Mouse (Mus musculus) ES-E14 (cell line): Measurements from ENCODE around the gene Lrp5. TPM values are rescaled to one million over a fixed set of nuclear protein-coding genes. Genes with fewer than 3 reads are reported as not detected.
"Not testable (repeated sequence)": the region's sequence is repeated elsewhere in the genome, so short reads cannot be mapped to it uniquely, and the experiment has no call there.

Experiments used
- DNase-seq: peaks from one replicate; pipeline ENCODE4 v3.0.0-alpha.2; 2013; ENCODE audit warnings: low read depth, low spot score
- H3K27ac ChIP-seq: 2 replicates; pipeline ENCODE4 v1.5.1; 2012; ENCODE audit warnings: low read depth, mild to moderate bottlenecking, low read length, moderate library complexity, mixed read lengths; ENCODE audit not compliant: poor library complexity, insufficient read depth, severe bottlenecking
- H3K36me3 ChIP-seq: 2 replicates; pipeline ENCODE4 v1.6.1; 2012; ENCODE audit warnings: mild to moderate bottlenecking, low read length, moderate library complexity, mixed read lengths; ENCODE audit not compliant: control insufficient read depth, poor library complexity, insufficient read depth, severe bottlenecking
- H3K4me1 ChIP-seq, 2 experiments: fragments of 150-350 bp in 1 of 2; sonication (generic) in 1 of 2; 2 replicates each; pipeline ENCODE4 v1.6.1; 2012; ENCODE audit warnings: low read length in 2 of 2, mild to moderate bottlenecking in 1 of 2, mixed read lengths in 1 of 2; ENCODE audit not compliant: control insufficient read depth in 2 of 2, insufficient read depth in 2 of 2, poor library complexity in 1 of 2
- H3K4me3 ChIP-seq, 2 experiments: fragments of 150-350 bp in 1 of 2; sonication (generic) in 1 of 2; 2 replicates each; pipeline ENCODE4 v1.5.1; 2012; ENCODE audit warnings: low read length in 2 of 2, low read depth in 1 of 2, mild to moderate bottlenecking in 1 of 2, mixed read lengths in 1 of 2; ENCODE audit not compliant: insufficient read depth in 1 of 2, poor library complexity in 1 of 2, severe bottlenecking in 1 of 2
- H3K9ac ChIP-seq: 2 replicates; pipeline ENCODE4 v1.6.1; 2012; ENCODE audit warnings: low read depth, mild to moderate bottlenecking, low read length, mixed read lengths; ENCODE audit not compliant: poor library complexity, insufficient read depth, severe bottlenecking
- H3K9me3 ChIP-seq: fragments of 150-350 bp; sonication (generic); 2 replicates; pipeline ENCODE4 v1.6.1; 2012; ENCODE audit warnings: low read depth, mild to moderate bottlenecking, low read length; ENCODE audit not compliant: control insufficient read depth, insufficient read depth
- CHD2 ChIP-seq: IDR thresholded peaks from 2 replicates; pipeline ENCODE4 v1.6.1; 2014; ENCODE audit warnings: mild to moderate bottlenecking, low read depth, low read length, inconsistent platforms
- HCFC1 ChIP-seq: IDR thresholded peaks from 2 replicates; pipeline ENCODE4 v1.6.1; 2012; ENCODE audit warnings: low read length, inconsistent platforms, borderline replicate concordance; ENCODE audit not compliant: insufficient read depth
- MAFK ChIP-seq: IDR thresholded peaks from 2 replicates; pipeline ENCODE4 v1.6.1; 2014; ENCODE audit warnings: mild to moderate bottlenecking, low read depth, low read length, inconsistent platforms; ENCODE audit not compliant: insufficient read depth
- ZC3H11A ChIP-seq: IDR thresholded peaks from 2 replicates; pipeline ENCODE4 v1.6.1; 2012; ENCODE audit warnings: low read depth, mild to moderate bottlenecking, inconsistent platforms, low read length, borderline replicate concordance
- ZNF384 ChIP-seq: IDR thresholded peaks from 2 replicates; pipeline ENCODE4 v1.6.1; 2012; ENCODE audit warnings: low read depth, low read length, inconsistent platforms
- in situ Hi-C, 2 experiments: fragments of 600-800 bp; cut with MboI; formaldehyde crosslinking; loops; one replicate each; pipeline ENCODE4 v1.15.1; 2025; ENCODE audit warnings: low sequenced_read_pairs in 2 of 2, inconsistent platforms in 1 of 2; ENCODE audit not compliant: unreplicated experiment in 2 of 2
- total RNA-seq: library from RNA; depleted of rRNA; stranded (reverse); fragments of 300-350 nt; gene quantifications from 2 replicates; pipeline ENCODE4 v1.2.3, GENCODE M21; 2012

The Lrp5 gene
- total RNA-seq, 1 experiment, result 46.1 TPM

DNA sequence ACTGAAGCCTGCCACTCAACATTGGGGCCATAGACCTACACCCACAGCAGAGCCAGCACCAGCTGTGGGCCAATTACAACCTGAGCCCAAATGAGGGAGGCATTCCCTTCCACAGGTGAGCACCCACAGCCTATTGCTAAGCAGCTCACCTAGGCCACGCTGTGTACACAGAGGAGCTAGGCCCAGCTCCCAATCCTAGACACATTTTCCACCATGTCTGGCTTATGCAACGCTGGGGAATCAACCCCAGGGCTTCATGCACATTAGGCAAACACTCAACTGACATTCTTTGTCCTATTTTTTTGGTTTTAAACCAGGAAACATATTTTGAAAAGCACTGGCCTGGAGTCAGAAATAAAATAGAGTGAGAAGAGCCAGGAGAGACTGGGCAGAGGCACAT lies 19.7 kb downstream of the Lrp5 start:
- H3K9ac ChIP-seq, result no peak overlapping the region
- no peak for TF ChIP-seq MAFK
- TF ChIP-seq ZC3H11A, result no peak
- TF ChIP-seq HCFC1, result no peak
- no peak for TF ChIP-seq ZNF384
- no peak for TF ChIP-seq CHD2
- no peaks in the 10 kb centered on the region for H3K36me3 ChIP-seq
- no peaks in the 10 kb centered on the region for H3K9me3 ChIP-seq
- H3K4me3 ChIP-seq, result no peak overlapping the region
- H3K4me1 ChIP-seq, result peaks cover 5 to 15% of the 10 kb centered on the region in 2 experiments; a peak in 3 of 4 replicates
- DNase-seq, result no peak
- in situ Hi-C loops, result no loop called here
- no peak overlapping the region; the same call in 1 of the 2 replicates for H3K27ac ChIP-seq

DNA sequence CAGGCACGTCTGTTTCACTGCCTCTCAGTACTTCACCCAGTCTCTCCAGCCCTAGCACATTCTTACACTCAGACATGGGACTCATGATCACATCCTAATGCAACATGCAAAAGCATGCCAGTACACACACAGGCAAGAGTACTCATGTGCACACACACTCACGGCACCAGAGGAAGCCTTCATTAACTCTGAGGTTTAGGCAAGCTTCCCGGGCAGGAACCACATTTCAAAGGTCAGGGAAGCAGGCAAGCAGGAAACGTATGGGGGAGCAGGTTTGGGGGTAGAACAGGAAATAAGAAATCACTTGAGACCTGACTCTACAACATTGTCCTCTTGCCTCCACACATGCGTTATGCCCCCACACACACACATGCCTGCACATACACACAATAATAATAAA lies 20.9 kb downstream of the Lrp5 start:
- Histone ChIP-seq H3K4me1 (peaks cover 5 to 14% of the 10 kb centered on the region in 2 experiments; a peak in 3 of 4 replicates), H3K36me3 (no peaks in the 10 kb centered on the region), H3K9me3 (no peaks in the 10 kb centered on the region), H3K27ac (no peak overlapping the region), H3K9ac (no peak overlapping the region), H3K4me3 (no peak overlapping the region)
- in situ Hi-C loops, result no loop called here
- DNase-seq, result no peak
- TF ChIP-seq HCFC1 (no peak), CHD2 (no peak), ZC3H11A (no peak), ZNF384 (no peak), MAFK (no peak)

DNA sequence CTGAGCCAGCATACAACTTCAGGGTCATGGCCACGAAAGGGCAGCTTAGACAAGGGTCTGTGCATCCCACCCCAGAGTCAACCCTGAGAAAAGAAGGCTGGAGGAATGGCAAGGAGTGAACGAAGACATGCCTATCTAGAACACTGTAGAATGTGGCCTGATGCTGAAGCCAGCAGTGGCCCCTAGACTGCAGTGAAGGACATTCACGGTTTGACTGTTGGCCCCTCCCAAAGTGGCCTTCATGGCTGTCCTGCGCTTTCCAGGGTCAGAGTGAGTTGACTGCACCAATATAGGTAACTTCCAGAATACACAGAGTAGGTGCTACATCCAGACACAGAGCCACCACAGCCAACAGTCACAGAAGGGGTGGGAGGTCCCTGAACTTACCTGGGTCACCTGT lies 28.4 kb downstream of the Lrp5 start:
- peaks cover 17% of the 10 kb centered on the region for H3K36me3 ChIP-seq
- DNase-seq, result no peak

DNA sequence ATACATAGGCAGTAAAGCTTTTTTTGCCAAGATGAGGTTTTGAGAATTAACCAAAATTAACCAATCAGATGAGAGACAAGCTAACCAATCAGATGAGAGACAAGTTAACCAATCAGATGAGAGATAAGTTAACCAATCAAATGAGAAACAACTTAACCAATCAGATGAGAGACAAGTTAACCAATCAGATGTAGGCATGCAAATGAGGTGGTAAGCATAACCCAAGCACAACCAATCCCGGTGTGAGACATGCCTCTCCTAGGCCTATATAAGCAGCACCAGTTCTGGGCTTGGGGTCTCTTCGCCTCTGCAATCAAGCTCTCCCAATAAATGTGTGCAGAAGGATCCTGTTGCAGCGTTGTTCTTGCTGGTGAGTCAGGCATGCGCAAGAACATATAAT lies 29.3 kb downstream of the Lrp5 start:
- H3K9ac ChIP-seq, in situ Hi-C loops, H3K4me3 ChIP-seq, H3K9me3 ChIP-seq, H3K4me1 ChIP-seq, DNase-seq, H3K27ac ChIP-seq: not testable (repeated sequence)
- TF ChIP-seq CHD2, result peak; percentile 62; the same call in 1 of the 2 replicates
- peaks cover 19% of the 10 kb centered on the region for H3K36me3 ChIP-seq

More for the DNA sequence above, 28.4 kb downstream of the Lrp5 start:
- Histone ChIP-seq H3K4me1 (peaks cover 0 to 6% of the 10 kb centered on the region in 2 experiments; a peak in 1 of 4 replicates), H3K27ac (no peak overlapping the region), H3K9me3 (no peaks in the 10 kb centered on the region), H3K9ac (no peak overlapping the region), H3K4me3 (no peak overlapping the region)
- in situ Hi-C loops, result no loop called here
- TF ChIP-seq ZNF384 (no peak), MAFK (no peak), CHD2 (no peak), ZC3H11A (no peak), HCFC1 (no peak)

DNA sequence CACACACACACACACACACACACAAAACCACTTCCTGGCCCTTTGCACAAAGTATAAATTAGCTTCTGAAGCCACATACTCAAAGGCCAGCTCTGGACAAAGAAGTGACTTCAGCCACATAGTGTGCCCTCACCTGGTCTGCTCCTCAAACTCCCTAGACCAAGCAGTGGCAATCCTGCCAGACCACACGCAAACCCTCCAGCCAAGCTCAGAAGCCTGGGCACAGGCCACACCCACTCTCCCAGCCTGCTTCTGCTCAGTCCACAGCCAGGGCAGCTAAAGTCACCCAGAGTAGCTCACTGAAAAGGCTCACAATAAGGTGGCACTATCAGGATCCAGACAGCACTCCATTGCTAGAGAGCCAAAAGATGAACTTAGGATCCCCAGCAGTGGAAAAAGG lies 30.2 kb downstream of the Lrp5 start:
- Histone ChIP-seq H3K36me3 (peaks cover 23% of the 10 kb centered on the region), H3K9ac (no peak overlapping the region), H3K27ac (no peak overlapping the region), H3K4me1 (peaks cover 0 to 6% of the 10 kb centered on the region in 2 experiments; a peak in 1 of 4 replicates), H3K9me3 (no peaks in the 10 kb centered on the region), H3K4me3 (no peak overlapping the region)
- no peak for DNase-seq
- in situ Hi-C loops, result no loop called here
- TF ChIP-seq MAFK (no peak), ZC3H11A (no peak), CHD2 (no peak), ZNF384 (no peak), HCFC1 (no peak)
